Mouse (Mus musculus) spleen, adult 2 months (tissue): Measurements from ENCODE around the gene Nxf1.

Source experiments
- CTCF ChIP-seq: fragments of 200-500 bp; IDR thresholded peaks from 2 replicates; pipeline ENCODE4 v1.5.1; 2011; ENCODE audit warnings: mild to moderate bottlenecking, inconsistent platforms; ENCODE audit not compliant: insufficient read depth, insufficient read length, insufficient replicate concordance; ENCODE audit errors: extremely low read depth
- POLR2A ChIP-seq: fragments of 200-500 bp; IDR thresholded peaks from 2 replicates; pipeline ENCODE4 v1.6.1; 2011; ENCODE audit warnings: low read depth, low read length, inconsistent platforms

DNA sequence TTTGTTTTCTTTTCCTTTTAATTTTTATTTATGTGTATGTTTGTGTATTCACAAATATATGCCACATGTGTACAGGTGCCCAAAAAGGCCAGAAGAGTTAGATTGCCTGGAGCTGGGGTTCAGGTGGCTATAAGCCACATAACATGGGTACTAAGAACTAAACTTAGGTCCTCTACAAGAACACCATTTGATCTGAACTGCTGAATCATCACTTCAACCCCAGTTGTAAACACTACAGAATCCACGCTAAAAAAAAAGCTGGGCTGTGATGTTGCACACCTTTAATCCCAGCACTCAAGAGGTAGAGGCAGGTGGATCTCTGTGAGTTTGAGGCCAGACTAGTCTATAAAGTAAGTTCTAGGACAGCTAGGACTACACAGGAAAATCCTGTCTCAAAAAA lies 35.5 kb upstream of the Nxf1 start:
- TF ChIP-seq CTCF: no peak
- TF ChIP-seq POLR2A: no peak
